Mouse (Mus musculus) retina, adult 2 months (tissue): ENCODE data around the gene Snx10.

ENCODE experiments used
- DNase-seq: peaks from one replicate; pipeline ENCODE4 v3.0.0-alpha.2; 2012; ENCODE audit warnings: low read depth, low spot score

The Snx10 gene

GRCm38 (mm10) chr6:51636019-51636568 lies 112.4 kb downstream of the Snx10 start:
- DNase-seq: no peak
